Mouse (Mus musculus) cerebellum, adult 2 months (tissue): ENCODE results near the gene Kctd6. TPM values are rescaled to one million over a fixed set of nuclear protein-coding genes. Genes with fewer than 3 reads are reported as not detected.

Experiments used
- DNase-seq, 2 experiments: peaks; one replicate each; pipeline ENCODE4 v3.0.0; 2021
- H3K27ac ChIP-seq: fragments of 200-500 bp; 2 replicates; pipeline ENCODE4 v1.5.1; 2012; ENCODE audit warnings: low read length, control low read depth, inconsistent platforms; ENCODE audit not compliant: insufficient read depth
- H3K27me3 ChIP-seq: fragments of 200-500 bp; 2 replicates; pipeline ENCODE4 v1.6.1; 2012; ENCODE audit warnings: inconsistent platforms, mild to moderate bottlenecking, low read length, moderate library complexity; ENCODE audit not compliant: control insufficient read depth, insufficient read depth
- H3K4me1 ChIP-seq: fragments of 200-500 bp; 2 replicates; pipeline ENCODE4 v1.6.1; 2011; ENCODE audit warnings: low read length; ENCODE audit not compliant: control insufficient read depth, insufficient read depth
- H3K4me3 ChIP-seq: fragments of 200-500 bp; replicated peaks from 2 replicates; pipeline ENCODE3; 2011; ENCODE audit warnings: mild to moderate bottlenecking, low read depth, low read length, control low read depth; ENCODE audit not compliant: insufficient read depth
- CTCF ChIP-seq: fragments of 200-500 bp; IDR thresholded peaks from 2 replicates; pipeline ENCODE4 v1.5.1; 2011; ENCODE audit warnings: low read depth, mild to moderate bottlenecking, control low read depth, low read length, moderate library complexity, borderline replicate concordance; ENCODE audit not compliant: insufficient read depth
- POLR2A ChIP-seq: fragments of 200-500 bp; IDR thresholded peaks from 2 replicates; pipeline ENCODE4 v1.6.1; 2011; ENCODE audit warnings: low read length, control low read depth, borderline replicate concordance; ENCODE audit not compliant: insufficient read depth
- WGBS: fragments of 180-500 bp; shearing (Covaris S2); methylation state at CpG from one replicate; pipeline ENCODE4 v1.1.7; 2018; 5-methylcytosine and 5-hydroxymethylcytosine counted together
- polyA plus RNA-seq: library from polyadenylated mRNA; depleted of rRNA; stranded (reverse); fragments of >200 nt; gene quantifications from 2 replicates; pipeline ENCODE4 v1.2.3, GENCODE M21; 2012

The Kctd6 gene
- polyA plus RNA-seq, 1 experiment: 35.8 TPM

- H3K4me1 ChIP-seq: peaks cover 14% of the 10 kb centered on the region; the same call in 1 of the 2 replicates
- H3K27me3 ChIP-seq: no peaks in the 10 kb centered on the region
- WGBS: 84% methylated on average over 10 of the region's 10 CpGs
- no peak for DNase-seq
- no peak for TF ChIP-seq CTCF
- TF ChIP-seq POLR2A: no peak
- H3K4me3 ChIP-seq: no peak overlapping the region
- no peak overlapping the region for H3K27ac ChIP-seq
Measured at GRCm38 (mm10) chr14:8223506-8224293, 9.8 kb downstream of the Kctd6 start.

GRCm38 (mm10) chr14:8224805-8225204 is 10.9 kb downstream of the Kctd6 start:
- H3K27ac ChIP-seq: no peak overlapping the region
- no peaks in the 10 kb centered on the region for H3K27me3 ChIP-seq
- no peak for DNase-seq
- H3K4me3 ChIP-seq: no peak overlapping the region
- TF ChIP-seq CTCF (no peak), POLR2A (no peak)
- peaks cover 9% of the 10 kb centered on the region; the same call in 1 of the 2 replicates for H3K4me1 ChIP-seq
- 92% methylated on average over 2 of the region's 2 CpGs for WGBS

- no peak for DNase-seq
- Histone ChIP-seq H3K4me3 (no peak overlapping the region), H3K27ac (no peak overlapping the region), H3K4me1 (no peaks in the 10 kb centered on the region), H3K27me3 (no peaks in the 10 kb centered on the region)
- 87% methylated on average over 9 of the region's 9 CpGs for WGBS
- TF ChIP-seq POLR2A (no peak), CTCF (no peak)
Measured at GRCm38 (mm10) chr14:8229367-8230019, 15.6 kb downstream of the Kctd6 start.

- Histone ChIP-seq H3K4me1 (no peaks in the 10 kb centered on the region), H3K27me3 (no peaks in the 10 kb centered on the region), H3K27ac (no peak overlapping the region), H3K4me3 (no peak overlapping the region)
- no peak for DNase-seq
- TF ChIP-seq CTCF (no peak), POLR2A (no peak)
- 87% methylated on average over 6 of the region's 6 CpGs for WGBS
Measured at GRCm38 (mm10) chr14:8232155-8232910, 18.4 kb downstream of the Kctd6 start.

- Histone ChIP-seq H3K27me3 (no peaks in the 10 kb centered on the region), H3K27ac (no peak overlapping the region), H3K4me1 (no peaks in the 10 kb centered on the region), H3K4me3 (no peak overlapping the region)
- TF ChIP-seq POLR2A (no peak), CTCF (no peak)
- WGBS: 73% methylated on average over 1 of the region's 1 CpGs
- DNase-seq: no peak
Measured at GRCm38 (mm10) chr14:8233252-8233651, 19.3 kb downstream of the Kctd6 start.

GRCm38 (mm10) chr14:8241816-8242215 is 27.9 kb downstream of the Kctd6 start:
- H3K4me1 ChIP-seq: no peaks in the 10 kb centered on the region
- DNase-seq: no peak
- H3K4me3 ChIP-seq: no peak overlapping the region
- no peaks in the 10 kb centered on the region for H3K27me3 ChIP-seq
- TF ChIP-seq POLR2A (no peak), CTCF (no peak)
- H3K27ac ChIP-seq: no peak overlapping the region

- TF ChIP-seq CTCF (peak; percentile 66), POLR2A (no peak)
- Histone ChIP-seq H3K4me1 (no peaks in the 10 kb centered on the region), H3K4me3 (no peak overlapping the region), H3K27ac (no peak overlapping the region), H3K27me3 (no peaks in the 10 kb centered on the region)
- 54% methylated on average over 5 of the region's 5 CpGs for WGBS
- peak; percentile 40 to 49 for DNase-seq
Measured at GRCm38 (mm10) chr14:8242388-8242920, 28.5 kb downstream of the Kctd6 start.
